Mouse (Mus musculus) spleen, adult 2 months (tissue): ENCODE data around the gene Lmtk3.

Experiments
- CTCF ChIP-seq: fragments of 200-500 bp; IDR thresholded peaks from 2 replicates; pipeline ENCODE4 v1.5.1; 2011; ENCODE audit warnings: mild to moderate bottlenecking, inconsistent platforms; ENCODE audit not compliant: insufficient read depth, insufficient read length, insufficient replicate concordance; ENCODE audit errors: extremely low read depth
- POLR2A ChIP-seq: fragments of 200-500 bp; IDR thresholded peaks from 2 replicates; pipeline ENCODE4 v1.6.1; 2011; ENCODE audit warnings: low read depth, low read length, inconsistent platforms

- no peak for TF ChIP-seq CTCF
- TF ChIP-seq POLR2A = no peak
Observed at GRCm38 (mm10) chr7:45824598-45824997, 41.1 kb downstream of the Lmtk3 start, which contains the start of gene Kcnj14.
